Mouse (Mus musculus): Measurements from ENCODE around the gene Gm10309.

The Gm10309 gene

GRCm38 (mm10) chr17:86505183-86505631, at the start of gene Gm10309:
Gene Gm10309, minus strand, starts transcription at chr17:86505232.
- ChIA-PET CTCF (interaction anchor here in 1 of 4 experiments (0.7 kb wide), 1 partner anchor 193 kb away, joined by 3 read pairs; no protein-coding TSS in a partner anchor), POLR2A (no interaction called here)

- POLR2A ChIA-PET: interaction anchor here in 1 of 4 experiments (0.6 to 0.7 kb wide), 2 partner anchors 202 to 213 kb away, joined by 3 read pairs; no protein-coding TSS in a partner anchor
These were observed 47.0 kb upstream of the Gm10309 start for GRCm38 (mm10) chr17:86551995-86552394.

GRCm38 (mm10) chr17:86551561-86551960, 46.5 kb upstream of the Gm10309 start:
- POLR2A ChIA-PET: interaction anchor here in 1 of 4 experiments (0.6 kb wide), 1 partner anchor 203 kb away, joined by 3 read pairs; no protein-coding TSS in a partner anchor
- CTCF ChIA-PET: no interaction called here

More at GRCm38 (mm10) chr17:86551995-86552394, 47.0 kb upstream of the Gm10309 start:
- CTCF ChIA-PET: no interaction called here

DNA sequence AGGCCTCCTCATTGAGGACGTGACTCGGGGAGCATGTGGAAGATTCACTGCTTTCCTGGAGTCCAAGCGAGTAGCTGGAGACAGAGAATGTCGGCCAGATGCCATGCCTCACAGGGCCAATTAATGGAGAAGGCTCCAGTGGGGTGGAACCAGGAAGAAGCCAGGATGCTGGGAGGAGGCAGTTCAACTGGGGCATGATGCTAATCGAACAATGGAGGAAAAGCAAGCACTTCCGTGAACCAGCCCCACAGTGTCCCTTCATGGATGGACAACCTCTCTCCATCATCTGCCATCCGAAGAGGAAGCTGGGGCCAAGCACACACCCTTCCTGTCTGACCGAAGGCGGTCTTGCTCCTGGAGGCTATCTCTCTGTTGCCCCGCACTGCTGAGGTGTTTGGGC, 44.1 kb upstream of the Gm10309 start:
- CTCF ChIA-PET: interaction anchor here in 1 of 4 experiments (0.7 kb wide), 1 partner anchor 210 kb away, joined by 3 read pairs; no protein-coding TSS in a partner anchor
- POLR2A ChIA-PET: no interaction called here

- CTCF ChIA-PET: no interaction called here
- POLR2A ChIA-PET: no interaction called here
These were observed 41.5 kb upstream of the Gm10309 start for GRCm38 (mm10) chr17:86546529-86546928.

- CTCF ChIA-PET: no interaction called here
- POLR2A ChIA-PET: interaction anchor here in 1 of 4 experiments (1.0 kb wide), 1 partner anchor 19 kb away, joined by 3 read pairs; no protein-coding TSS in a partner anchor
These were observed 34.9 kb upstream of the Gm10309 start for GRCm38 (mm10) chr17:86539881-86540430.

DNA sequence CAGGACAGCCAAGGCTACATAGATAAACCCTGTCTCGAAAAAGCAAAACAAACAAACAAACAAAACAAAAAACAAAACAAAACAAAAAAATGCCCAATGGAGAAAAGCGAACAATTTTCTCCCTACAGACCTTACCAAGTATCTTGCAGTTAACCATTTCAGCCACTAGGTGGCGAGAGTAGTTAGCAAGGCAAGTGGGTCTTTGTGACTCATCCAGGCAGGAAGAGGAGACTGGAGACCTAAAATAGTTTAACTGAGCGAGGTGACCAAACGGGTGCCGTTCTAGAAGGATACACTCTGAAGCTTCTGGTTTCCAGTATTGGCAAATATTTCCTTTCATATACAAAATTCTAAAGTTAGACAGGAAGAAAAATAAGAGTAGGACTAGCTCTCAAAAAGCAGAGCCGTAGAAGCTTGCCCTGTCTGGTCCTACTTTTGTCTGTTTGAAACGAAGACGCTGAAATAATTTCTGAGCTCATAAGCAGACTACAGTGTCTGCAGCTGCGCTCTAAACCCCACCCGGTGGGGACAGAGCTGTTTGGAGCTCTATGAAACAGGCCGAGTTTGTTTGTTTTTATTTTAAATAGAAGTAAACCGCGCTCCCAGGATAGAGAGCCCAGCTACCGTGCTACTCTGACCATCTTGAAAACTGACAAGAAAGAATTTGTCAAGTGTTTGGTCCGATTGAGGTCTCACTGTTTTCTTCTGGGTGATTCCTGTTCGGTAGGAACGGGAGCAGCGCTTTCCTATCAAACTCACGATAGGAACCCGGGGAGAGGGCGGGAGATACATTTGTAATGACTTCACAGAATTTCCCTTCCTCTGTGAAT, 31.0 kb upstream of the Gm10309 start:
- CTCF ChIA-PET: interaction anchor here (0.6 to 1.6 kb wide), 17 partner anchors 9 to 374 kb away, joined by 3 to 11 read pairs (median 3); no protein-coding TSS in a partner anchor
- POLR2A ChIA-PET: interaction anchor here in 3 of 4 experiments (0.6 kb wide), 3 partner anchors 37 to 1513 kb away, joined by 3 to 5 read pairs (median 3); no protein-coding TSS in a partner anchor

- ChIA-PET CTCF (interaction anchor here in 2 of 4 experiments (1.1 to 1.6 kb wide), 2 partner anchors 107 to 277 kb away, joined by 4 read pairs; no protein-coding TSS in a partner anchor), POLR2A (no interaction called here)
These were observed 30.1 kb upstream of the Gm10309 start for GRCm38 (mm10) chr17:86535096-86535495.

GRCm38 (mm10) chr17:86533549-86533851, 28.5 kb upstream of the Gm10309 start:
- ChIA-PET CTCF (no interaction called here), POLR2A (interaction anchor here in 1 of 4 experiments (0.6 kb wide), 1 partner anchor 53 kb away, joined by 5 read pairs; no protein-coding TSS in a partner anchor)

- POLR2A ChIA-PET: interaction anchor here in 2 of 4 experiments (0.6 to 1.5 kb wide), 5 partner anchors 10 to 247 kb away, joined by 3 to 5 read pairs (median 3); no protein-coding TSS in a partner anchor
- CTCF ChIA-PET: interaction anchor here in 3 of 4 experiments (0.6 to 1.5 kb wide), 5 partner anchors 15 to 271 kb away, joined by 3 to 7 read pairs (median 6); no protein-coding TSS in a partner anchor
These were observed 27.9 kb upstream of the Gm10309 start for GRCm38 (mm10) chr17:86532783-86533548.

GRCm38 (mm10) chr17:86531231-86531630, 26.2 kb upstream of the Gm10309 start:
- ChIA-PET CTCF (interaction anchor here in 2 of 4 experiments (0.5 to 0.7 kb wide), 2 partner anchors 269 to 471 kb away, joined by 3 to 12 read pairs; no protein-coding TSS in a partner anchor), POLR2A (interaction anchor here in 2 of 4 experiments (0.6 kb wide), 2 partner anchors 29 to 576 kb away, joined by 3 read pairs; no protein-coding TSS in a partner anchor)

DNA sequence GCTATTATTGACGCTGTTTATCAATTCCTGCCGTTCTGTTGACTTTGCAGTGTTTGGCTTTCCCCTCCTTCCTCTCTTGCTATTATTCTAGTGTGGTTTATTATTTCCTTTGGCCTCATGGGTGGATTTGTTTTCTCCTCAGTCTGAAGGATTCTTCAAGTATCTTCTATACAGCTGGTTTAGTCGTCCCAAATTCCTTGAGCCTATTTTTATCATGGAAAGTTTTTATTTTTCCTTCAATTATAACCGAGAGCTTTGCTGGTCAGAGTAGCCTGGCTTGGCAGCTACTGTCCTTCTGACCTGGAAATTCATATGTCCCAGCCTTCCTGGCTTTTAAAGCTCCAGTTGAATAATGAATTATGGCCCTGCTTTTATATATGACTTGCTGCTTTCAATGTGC, 24.4 kb upstream of the Gm10309 start:
- POLR2A ChIA-PET: interaction anchor here in 1 of 4 experiments (0.5 kb wide), 1 partner anchor 500 kb away, joined by 3 read pairs; no protein-coding TSS in a partner anchor
- CTCF ChIA-PET: interaction anchor here in 1 of 4 experiments (0.6 kb wide), 1 partner anchor 19 kb away, joined by 3 read pairs; no protein-coding TSS in a partner anchor

DNA sequence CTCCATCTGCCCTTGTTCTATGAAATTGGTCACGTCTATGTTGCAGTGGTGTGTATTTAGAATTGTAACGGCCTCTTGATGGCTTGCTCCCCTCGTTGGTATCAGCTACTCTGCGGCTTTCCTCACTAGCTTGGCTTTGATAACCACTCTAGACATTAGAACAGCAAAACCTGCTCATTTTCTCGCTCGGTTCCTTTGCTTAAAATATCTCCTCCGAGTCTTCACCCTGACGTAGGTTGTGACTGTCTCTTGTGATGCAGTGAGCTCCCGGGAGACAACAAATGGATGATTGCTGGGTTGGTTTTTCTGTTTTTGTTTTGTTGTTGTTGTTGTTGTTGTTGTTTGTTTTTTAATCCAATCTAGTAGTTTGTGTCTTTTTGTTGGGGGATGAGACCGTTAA, 24.0 kb upstream of the Gm10309 start:
- ChIA-PET POLR2A (no interaction called here), CTCF (interaction anchor here in 1 of 4 experiments (0.6 kb wide), 1 partner anchor 19 kb away, joined by 3 read pairs; no protein-coding TSS in a partner anchor)

DNA sequence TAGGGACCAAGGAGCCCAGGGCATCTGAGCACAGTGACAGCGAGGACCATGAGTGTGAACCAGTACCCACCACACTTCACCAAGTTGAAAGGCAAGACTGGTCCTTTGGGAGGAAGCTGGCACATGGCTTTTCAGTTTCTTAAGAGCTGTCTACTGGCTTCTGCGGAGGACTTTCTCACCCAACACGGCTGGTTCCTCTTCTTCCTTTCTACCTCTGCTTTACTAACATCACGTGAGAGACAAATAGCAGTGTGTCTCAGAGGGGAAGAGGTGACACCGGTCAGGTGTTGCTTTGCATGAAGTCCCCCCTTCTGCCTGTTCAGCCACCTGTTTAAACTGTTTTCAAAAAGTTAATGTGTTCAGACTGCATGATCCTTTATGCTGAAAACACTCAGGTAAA, 22.3 kb upstream of the Gm10309 start:
- POLR2A ChIA-PET: interaction anchor here in 1 of 4 experiments (0.5 kb wide), 1 partner anchor 849 kb away, joined by 3 read pairs; no protein-coding TSS in a partner anchor
- CTCF ChIA-PET: interaction anchor here in 1 of 4 experiments (1.2 kb wide), 1 partner anchor 9 kb away, joined by 3 read pairs; no protein-coding TSS in a partner anchor

DNA sequence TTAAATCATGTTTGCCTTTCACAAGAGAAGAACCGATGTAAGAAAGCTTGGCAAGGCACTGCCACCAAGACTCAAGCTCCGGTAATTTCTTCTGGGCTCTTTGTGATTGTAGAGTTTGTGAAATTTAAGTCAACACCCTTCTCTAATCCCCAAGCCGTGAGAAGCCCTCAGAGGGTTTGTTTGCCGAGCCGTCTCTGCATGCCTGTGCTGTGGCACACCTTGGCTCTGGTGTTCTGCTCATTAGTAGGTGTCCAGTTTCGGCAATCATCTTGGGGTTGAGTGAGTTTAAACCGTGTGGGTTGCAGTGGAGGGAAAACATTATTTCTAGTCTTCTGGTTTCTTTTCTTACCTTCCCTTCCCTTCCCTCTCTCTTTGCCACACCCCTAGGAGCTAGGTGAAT, 21.0 kb upstream of the Gm10309 start:
- POLR2A ChIA-PET: no interaction called here

DNA sequence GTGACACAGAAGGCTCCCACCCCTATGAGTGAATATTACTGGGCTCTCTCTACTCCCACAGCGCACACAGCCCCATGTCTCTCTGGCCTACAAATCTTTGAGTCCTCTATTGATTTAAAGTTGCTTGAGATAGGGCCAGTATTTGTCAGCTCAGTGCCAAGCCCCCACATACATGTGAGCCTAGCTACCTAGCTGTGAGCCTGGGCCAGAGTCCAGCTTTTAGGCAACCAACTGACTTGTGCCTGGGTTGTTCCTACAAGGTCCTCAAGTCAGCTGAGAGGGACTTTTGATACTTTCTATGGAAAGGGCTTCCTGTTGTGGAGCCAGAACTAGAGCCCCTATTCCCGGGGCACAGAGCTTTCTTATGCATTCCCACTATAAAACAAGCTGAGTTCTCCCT, 20.0 kb upstream of the Gm10309 start:
- ChIA-PET POLR2A (interaction anchor here in 2 of 4 experiments (0.6 kb wide), 2 partner anchors 92 to 126 kb away, joined by 4 to 9 read pairs; no protein-coding TSS in a partner anchor), CTCF (interaction anchor here in 1 of 4 experiments (0.6 kb wide), 1 partner anchor 734 kb away, joined by 4 read pairs; no protein-coding TSS in a partner anchor)

More for the DNA sequence above, 21.0 kb upstream of the Gm10309 start:
- CTCF ChIA-PET: interaction anchor here in 1 of 4 experiments (0.6 kb wide), 1 partner anchor 363 kb away, joined by 3 read pairs; no protein-coding TSS in a partner anchor

DNA sequence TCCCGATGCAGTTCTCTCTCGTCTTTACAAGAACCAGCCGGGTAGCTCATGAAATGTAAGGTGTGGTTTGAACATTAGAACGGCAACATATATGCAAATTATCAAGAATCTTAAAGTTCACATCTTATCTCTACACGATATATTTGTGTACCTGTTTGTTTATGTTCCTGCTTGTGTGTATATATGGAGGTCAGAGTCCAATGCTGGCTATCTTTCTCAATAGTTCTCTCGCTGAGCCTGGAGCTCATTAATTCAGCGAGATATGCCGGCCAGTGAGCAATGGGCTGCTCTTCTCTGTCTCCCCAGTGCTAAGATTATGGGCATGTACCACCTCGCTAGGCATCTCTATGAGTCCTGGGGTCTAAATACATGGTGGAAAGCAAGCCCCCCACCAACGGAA, 18.8 kb upstream of the Gm10309 start:
- POLR2A ChIA-PET: interaction anchor here in 2 of 4 experiments (0.5 to 0.6 kb wide), 2 partner anchors 148 to 385 kb away, joined by 3 to 4 read pairs; no protein-coding TSS in a partner anchor
- CTCF ChIA-PET: interaction anchor here in 1 of 4 experiments (1.2 kb wide), 1 partner anchor 308 kb away, joined by 4 read pairs; no protein-coding TSS in a partner anchor

GRCm38 (mm10) chr17:86523374-86523773, 18.3 kb upstream of the Gm10309 start:
- POLR2A ChIA-PET: interaction anchor here in 1 of 4 experiments (0.6 to 0.9 kb wide), 3 partner anchors 9 to 149 kb away, joined by 3 to 4 read pairs (median 3); no protein-coding TSS in a partner anchor

More at GRCm38 (mm10) chr17:86523374-86523773, 18.3 kb upstream of the Gm10309 start:
- CTCF ChIA-PET: interaction anchor here in 1 of 4 experiments (1.2 kb wide), 1 partner anchor 309 kb away, joined by 4 read pairs; no protein-coding TSS in a partner anchor
